Mouse (Mus musculus) forebrain, embryonic 12.5 days (tissue): ENCODE data around the gene Gm10184. TPM values are rescaled to one million over a fixed set of nuclear protein-coding genes. Genes with fewer than 3 reads are reported as not detected.
"Not testable (repeated sequence)": the region's sequence is repeated elsewhere in the genome, so short reads cannot be mapped to it uniquely, and the experiment has no call there.

Experiments used
- ATAC-seq: fragments of 200-750 bp; cut with Nextera tagmentation; 2 replicates; pipeline ENCODE4 v1.8.0; 2017; ENCODE audit warnings: moderate TSS enrichment; ENCODE audit not compliant: low FRiP score
- H3K27ac ChIP-seq: fragments of 300-500 bp; sonication (generic); 2 replicates; pipeline ENCODE4 v1.5.1; 2016; ENCODE audit warnings: mild to moderate bottlenecking
- H3K27me3 ChIP-seq: fragments of 300-500 bp; sonication (generic); 2 replicates; pipeline ENCODE4 v1.6.1; 2016; ENCODE audit warnings: mild to moderate bottlenecking
- H3K36me3 ChIP-seq: fragments of 300-500 bp; sonication (generic); replicated peaks from 2 replicates; pipeline ENCODE4 v1.6.1; 2016; ENCODE audit warnings: mild to moderate bottlenecking
- H3K4me1 ChIP-seq: fragments of 300-500 bp; sonication (generic); 2 replicates; pipeline ENCODE4 v1.6.1; 2016
- H3K4me2 ChIP-seq: fragments of 300-500 bp; sonication (generic); 2 replicates; pipeline ENCODE4 v1.6.1; 2016; ENCODE audit warnings: mild to moderate bottlenecking, moderate library complexity
- H3K4me3 ChIP-seq: fragments of 300-500 bp; sonication (generic); replicated peaks from 2 replicates; pipeline ENCODE4 v1.5.1; 2016; ENCODE audit warnings: mild to moderate bottlenecking
- H3K9ac ChIP-seq: fragments of 300-500 bp; sonication (generic); 2 replicates; pipeline ENCODE4 v1.6.1; 2016; ENCODE audit warnings: mild to moderate bottlenecking
- H3K9me3 ChIP-seq: fragments of 300-500 bp; sonication (generic); 2 replicates; pipeline ENCODE4 v1.6.1; 2016
- WGBS: fragments of 180-500 bp; shearing (Covaris S2); methylation state at CpG from one replicate; pipeline ENCODE4 v1.1.7; 2016; 5-methylcytosine and 5-hydroxymethylcytosine counted together
- polyA plus RNA-seq: library from polyadenylated mRNA; unstranded; fragments of >200 nt; fragmentation: Nextera tagmentation; extraction: Ambion mirVana; gene quantifications from 2 replicates; pipeline ENCODE4 v1.2.1, GENCODE M21; 2016

Gene Gm10184
- 104 TPM in 2 replicates for polyA plus RNA-seq

DNA sequence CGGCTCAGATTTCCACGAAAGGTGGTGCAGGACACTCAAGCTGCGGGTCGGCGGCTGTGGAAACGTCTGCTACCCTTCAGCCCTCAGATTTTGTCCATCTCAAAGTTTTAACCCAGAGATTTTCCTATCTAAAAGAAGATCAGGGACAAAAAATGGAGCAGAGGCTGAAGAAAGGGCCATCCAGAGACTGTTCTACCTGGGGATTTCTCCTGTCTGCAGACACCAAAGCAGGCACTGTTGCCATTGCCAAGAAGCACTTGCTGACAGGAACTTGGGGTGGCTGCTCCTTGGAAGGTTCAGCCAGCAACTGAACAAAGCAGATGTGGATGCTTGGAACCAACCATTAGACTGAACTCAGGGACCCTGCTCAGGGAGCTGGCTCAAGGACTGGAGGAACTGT lies at the start of gene Gm10184:
TSS of gene Gm10184 (minus strand) at position 101 of the 400 bp plus-strand sequence.
- Histone ChIP-seq H3K4me1 (no peaks in the 10 kb centered on the region), H3K27me3 (no peaks in the 10 kb centered on the region), H3K9me3 (no peaks in the 10 kb centered on the region), H3K4me2 (no peak within 1 kb of the TSS), H3K36me3 (no peaks in the 10 kb centered on the region), H3K27ac (no peak within 1 kb of the TSS), H3K4me3 (no peak within 1 kb of the TSS), H3K9ac (no peak within 1 kb of the TSS)
- ATAC-seq, result no peak
- 95% methylated on average over 6 of the region's 6 CpGs for WGBS

DNA sequence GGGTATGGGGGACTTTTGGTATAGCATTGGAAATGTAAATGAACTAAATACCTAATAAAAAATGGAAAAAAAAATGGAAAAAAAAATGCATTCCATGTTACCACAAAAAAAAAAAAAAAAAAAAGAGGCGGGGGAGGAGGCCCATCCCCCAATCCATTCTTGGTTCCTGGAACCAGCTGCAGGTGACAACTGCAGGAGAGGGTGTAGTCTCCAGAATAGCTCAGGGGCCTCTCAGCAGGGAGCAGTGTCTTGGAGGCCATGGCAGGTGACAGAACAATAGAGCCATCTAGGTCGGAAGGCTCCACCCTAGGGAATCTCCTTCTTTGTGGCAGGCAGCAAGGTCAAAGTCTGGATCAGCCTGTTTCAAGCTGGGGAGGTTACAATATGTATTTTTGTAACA lies 23.7 kb upstream of the Gm10184 start:
- Histone ChIP-seq H3K36me3 (no peaks in the 10 kb centered on the region), H3K9ac (no peak overlapping the region), H3K4me1 (no peaks in the 10 kb centered on the region), H3K9me3 (no peaks in the 10 kb centered on the region), H3K4me3 (no peak overlapping the region), H3K4me2 (no peak overlapping the region), H3K27ac (no peak overlapping the region), H3K27me3 (no peaks in the 10 kb centered on the region)
- 53% methylated on average over 1 of the region's 2 CpGs for WGBS
- ATAC-seq, result no peak

DNA sequence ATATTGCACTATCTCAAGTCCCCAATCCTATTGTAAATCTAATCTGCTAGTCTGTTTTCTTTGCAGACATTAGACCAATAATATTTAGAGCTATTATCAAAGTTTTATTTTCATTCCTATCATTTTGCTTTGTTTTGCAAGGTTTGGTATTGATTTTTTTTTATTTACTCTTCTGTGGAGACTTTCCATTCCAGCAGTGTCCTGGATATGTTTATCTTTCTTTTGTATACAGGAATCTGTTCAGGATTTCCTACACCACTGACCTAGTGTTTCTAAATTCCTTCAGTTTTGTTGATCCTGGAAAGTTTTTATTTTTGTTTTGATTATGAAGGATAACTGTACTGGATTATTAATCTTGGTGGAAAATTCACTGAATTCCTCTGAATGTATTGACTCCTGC lies 2.6 kb downstream of the Gm10184 start:
- H3K4me2 ChIP-seq, result no peak overlapping the region
- H3K36me3 ChIP-seq, result no peaks in the 10 kb centered on the region
- H3K9me3 ChIP-seq, result no peaks in the 10 kb centered on the region
- no peak overlapping the region for H3K4me3 ChIP-seq
- H3K27me3 ChIP-seq, result no peaks in the 10 kb centered on the region
- no peak for ATAC-seq
- H3K4me1 ChIP-seq, result no peaks in the 10 kb centered on the region
- H3K27ac ChIP-seq, result no peak overlapping the region
- no peak overlapping the region for H3K9ac ChIP-seq

DNA sequence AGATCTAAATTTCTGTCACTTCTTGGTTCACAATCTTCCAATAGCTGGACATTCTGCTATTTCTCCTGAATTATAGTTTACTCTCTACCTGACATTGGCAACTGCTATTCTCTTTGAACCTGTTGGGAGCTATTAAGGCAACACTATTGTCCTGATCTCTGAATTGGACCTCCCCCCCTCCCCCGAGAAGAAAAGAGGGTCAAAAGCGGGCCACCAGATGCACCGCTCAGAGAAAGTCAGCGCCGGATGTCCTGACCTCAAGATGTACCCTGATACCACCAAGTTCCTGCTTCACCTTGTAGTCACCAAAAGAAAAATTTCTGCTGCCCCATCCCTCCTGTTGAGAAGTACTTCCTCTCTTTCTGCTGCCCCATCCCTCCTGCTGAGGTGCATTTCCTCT lies 5.5 kb downstream of the Gm10184 start:
- WGBS, result 90% methylated on average over 5 of the region's 5 CpGs
- H3K4me3 ChIP-seq, H3K36me3 ChIP-seq, ATAC-seq, H3K4me1 ChIP-seq, H3K9me3 ChIP-seq, H3K27me3 ChIP-seq, H3K9ac ChIP-seq, H3K4me2 ChIP-seq, H3K27ac ChIP-seq: not testable (repeated sequence)

DNA sequence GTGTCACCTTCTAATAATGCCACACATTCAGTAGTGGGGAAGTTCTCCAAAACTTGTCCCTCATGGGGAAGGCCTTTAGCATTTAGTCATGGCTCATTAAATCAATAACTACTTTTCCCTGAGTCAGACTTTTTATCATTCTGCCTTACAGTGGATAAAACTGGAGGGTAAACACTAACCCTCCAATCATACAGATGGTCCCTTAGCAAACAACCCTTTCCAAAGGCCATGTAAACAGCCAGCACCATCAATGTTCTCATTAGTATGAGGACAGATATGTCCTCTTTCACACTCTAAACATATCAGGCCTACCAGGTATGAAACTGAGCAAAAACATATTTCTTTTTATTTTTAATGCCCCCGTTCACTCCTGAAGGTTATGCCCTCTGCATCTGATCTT lies 7.5 kb downstream of the Gm10184 start:
- WGBS, result 89% methylated on average over 1 of the region's 1 CpGs
- no peak for ATAC-seq

DNA sequence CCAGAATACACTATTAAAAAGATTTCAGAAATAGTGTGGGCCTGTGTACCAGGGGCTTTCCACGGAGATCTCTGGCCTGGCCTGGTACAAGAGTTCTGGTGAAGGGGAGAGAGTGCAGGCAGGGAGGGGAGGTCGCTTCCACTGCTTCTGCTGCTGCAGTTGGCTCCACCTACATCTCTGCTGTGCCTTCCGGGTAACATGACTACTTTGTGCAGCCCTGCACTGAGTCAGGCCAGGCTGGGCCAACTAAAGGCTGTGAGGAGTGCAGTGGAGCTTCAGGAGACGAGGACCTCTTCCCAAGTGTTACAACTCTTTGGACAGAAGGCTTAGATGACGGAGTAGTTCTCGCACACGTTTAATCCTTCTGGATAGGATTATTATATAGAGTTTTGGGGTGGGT lies 9.6 kb downstream of the Gm10184 start:
- no peak for ATAC-seq
- H3K27ac ChIP-seq, result no peak overlapping the region
- WGBS, result 68% methylated on average over 7 of the region's 7 CpGs
- H3K4me1 ChIP-seq, result no peaks in the 10 kb centered on the region
- no peaks in the 10 kb centered on the region for H3K9me3 ChIP-seq
- H3K9ac ChIP-seq, result no peak overlapping the region
- H3K4me3 ChIP-seq, result no peak overlapping the region
- no peak overlapping the region for H3K4me2 ChIP-seq
- no peaks in the 10 kb centered on the region for H3K36me3 ChIP-seq
- no peaks in the 10 kb centered on the region for H3K27me3 ChIP-seq

More for the DNA sequence above, 7.5 kb downstream of the Gm10184 start:
- H3K27ac ChIP-seq, result no peak overlapping the region
- H3K9ac ChIP-seq, result no peak overlapping the region
- no peaks in the 10 kb centered on the region for H3K27me3 ChIP-seq
- H3K4me1 ChIP-seq, result no peaks in the 10 kb centered on the region
- H3K4me2 ChIP-seq, result no peak overlapping the region
- no peak overlapping the region for H3K4me3 ChIP-seq
- H3K36me3 ChIP-seq, result no peaks in the 10 kb centered on the region
- no peaks in the 10 kb centered on the region for H3K9me3 ChIP-seq

DNA sequence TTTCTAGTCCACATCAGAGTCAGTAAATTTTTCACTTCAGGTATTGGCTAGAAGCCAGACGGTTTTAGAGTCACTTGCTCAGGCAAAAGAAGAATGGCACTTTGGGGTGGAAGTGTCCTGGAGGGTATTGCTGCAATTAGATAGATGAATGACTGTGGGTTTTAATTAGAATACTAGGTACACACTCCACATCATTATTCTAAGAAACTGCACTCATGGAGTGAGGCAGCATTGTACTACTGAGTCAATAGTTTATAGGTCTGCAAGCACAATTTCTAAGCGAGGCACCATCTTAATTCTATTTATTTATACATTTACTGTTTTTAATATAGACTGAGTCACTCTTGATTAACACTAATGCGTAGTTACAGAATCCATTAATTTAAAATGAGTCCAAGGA lies 10.4 kb downstream of the Gm10184 start:
- no peaks in the 10 kb centered on the region for H3K27me3 ChIP-seq
- no peaks in the 10 kb centered on the region for H3K9me3 ChIP-seq
- no peak overlapping the region for H3K4me2 ChIP-seq
- 0 out of 2 replicates have a peak, but pooled peaks have one; percentile 33 for ATAC-seq
- no peak overlapping the region for H3K27ac ChIP-seq
- no peak overlapping the region for H3K4me3 ChIP-seq
- WGBS, result 61% methylated on average over 3 of the region's 3 CpGs
- no peaks in the 10 kb centered on the region for H3K4me1 ChIP-seq
- no peak overlapping the region for H3K9ac ChIP-seq
- H3K36me3 ChIP-seq, result no peaks in the 10 kb centered on the region

DNA sequence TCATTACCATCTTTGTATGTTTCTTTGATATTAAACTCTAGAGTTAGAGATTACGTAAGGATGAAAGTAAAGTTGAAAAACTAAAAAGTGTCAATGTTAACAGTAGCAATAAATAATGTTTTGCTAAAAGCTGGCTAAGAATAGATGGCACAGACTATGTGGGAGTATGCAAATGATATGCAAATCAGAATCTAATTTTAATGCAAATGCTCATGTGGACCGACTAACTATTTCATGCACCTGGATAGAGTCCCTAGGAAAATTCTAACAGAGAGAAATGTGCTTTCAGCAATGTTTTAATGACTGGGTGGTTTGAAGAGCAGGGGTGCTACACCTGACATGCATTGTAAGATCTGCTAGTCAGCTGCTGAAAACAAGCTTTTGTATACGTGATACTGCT lies 45.3 kb downstream of the Gm10184 start:
- H3K4me3 ChIP-seq, result no peak overlapping the region
- ATAC-seq, result peak; percentile 71
- WGBS, result 63% methylated on average over 3 of the region's 3 CpGs

More for the DNA sequence above, 45.3 kb downstream of the Gm10184 start:
- Histone ChIP-seq H3K4me1 (no peaks in the 10 kb centered on the region), H3K9me3 (no peaks in the 10 kb centered on the region), H3K4me2 (no peak overlapping the region), H3K27me3 (no peaks in the 10 kb centered on the region), H3K9ac (no peak overlapping the region), H3K36me3 (no peaks in the 10 kb centered on the region), H3K27ac (no peak overlapping the region)
